Mouse (Mus musculus) cerebellum, postnatal 14 days (tissue): Measurements from ENCODE around the gene Atp11a.

ENCODE experiments used
- DNase-seq, 2 experiments: peaks; one replicate each; pipeline ENCODE4 v3.0.0; 2021; ENCODE audit warnings: mixed read lengths in 2 of 2

The Atp11a gene

DNA sequence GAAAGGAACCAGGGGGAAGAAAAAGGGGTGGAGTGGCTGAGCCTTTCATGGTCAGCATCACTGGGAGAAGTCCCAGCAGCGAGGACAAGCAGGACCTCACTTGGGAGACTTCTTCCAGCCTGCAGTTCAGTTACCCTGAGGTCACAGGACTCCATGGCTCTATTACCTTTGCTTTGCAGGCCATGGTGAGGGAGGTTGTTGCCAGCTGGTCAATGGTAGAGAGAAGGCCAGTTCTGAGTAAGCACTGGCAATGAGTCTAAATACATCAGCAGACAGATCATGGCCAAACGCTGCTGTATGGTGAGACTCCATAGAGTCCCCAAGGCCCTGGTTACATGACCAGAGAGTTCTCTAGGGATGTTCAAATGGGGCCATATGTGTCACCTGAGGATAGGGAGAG is 15.5 kb downstream of the Atp11a start:
- no peak for DNase-seq

DNA sequence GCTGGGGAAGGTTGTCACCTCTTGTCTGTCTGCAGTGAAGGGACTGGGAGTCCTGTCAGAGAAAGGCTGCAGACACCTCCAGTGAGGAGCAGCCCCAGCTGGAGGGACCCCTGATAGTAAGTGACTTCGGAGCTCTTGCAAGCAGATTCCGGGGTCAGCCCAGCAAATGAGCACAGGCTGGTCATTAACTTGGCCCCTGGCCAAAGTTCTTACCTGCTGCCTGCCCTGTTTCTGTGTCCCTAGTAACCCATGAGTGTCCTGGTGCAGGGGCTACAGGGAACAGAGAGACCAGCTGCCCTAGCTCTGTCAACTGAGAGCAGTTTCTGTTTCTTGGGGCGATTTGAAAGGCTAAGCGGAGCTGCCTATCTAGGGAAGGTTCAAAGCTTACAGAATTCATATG is 17.1 kb downstream of the Atp11a start:
- DNase-seq: no peak

DNA sequence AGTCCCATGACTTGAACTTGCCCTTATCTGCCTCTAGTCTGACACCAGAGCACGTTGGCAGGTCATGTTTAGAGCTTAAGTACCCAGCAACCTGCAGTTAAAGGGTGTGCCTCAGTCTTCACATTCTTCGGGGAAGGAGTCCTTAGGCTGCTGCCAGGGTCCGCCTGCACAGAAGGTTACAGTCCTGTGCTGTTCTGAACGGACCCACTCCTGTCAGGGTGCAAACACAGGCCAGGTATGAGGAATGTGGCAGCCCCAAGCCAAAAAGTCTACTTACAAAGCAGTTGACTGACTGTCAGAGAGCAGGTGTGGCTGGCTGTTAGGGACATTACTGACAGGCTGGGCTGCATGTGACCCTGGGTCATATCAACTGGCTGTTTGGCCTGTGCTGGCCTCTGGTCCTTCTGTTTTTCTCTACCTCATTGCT is 18.1 kb downstream of the Atp11a start:
- no peak for DNase-seq

DNA sequence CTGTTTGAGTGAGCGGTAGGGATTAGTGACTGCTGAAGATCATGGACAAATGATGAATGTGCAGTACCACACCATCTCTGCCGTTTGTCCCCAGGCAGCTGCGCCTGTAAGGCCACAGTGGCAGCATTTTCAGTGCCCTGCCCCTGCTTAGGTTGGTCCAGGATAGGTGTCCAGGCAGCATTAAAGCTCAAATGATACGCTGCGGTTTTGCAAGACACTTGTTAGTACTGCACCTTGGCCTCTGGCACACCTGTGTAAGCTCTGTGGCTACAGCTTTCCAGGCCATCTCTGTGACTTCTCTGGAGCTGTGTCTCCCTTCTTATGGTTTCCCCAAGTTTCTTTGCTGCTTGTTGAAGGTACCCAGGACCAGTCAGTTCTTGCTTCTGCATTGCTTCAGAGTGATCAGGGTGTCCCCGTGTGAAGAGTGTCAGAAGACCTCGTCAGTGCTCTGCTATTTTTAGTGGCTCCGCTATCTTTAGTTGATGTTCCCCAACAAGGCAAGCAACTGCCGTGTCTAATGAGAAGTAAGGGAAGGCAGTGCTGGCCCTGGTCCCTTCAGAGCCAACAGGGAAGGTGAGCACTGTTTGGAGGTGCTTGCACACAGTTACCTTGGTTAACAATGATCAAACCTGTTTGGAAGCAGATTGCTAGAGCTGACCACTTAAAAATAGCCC is 18.6 kb downstream of the Atp11a start:
- no peak for DNase-seq

DNA sequence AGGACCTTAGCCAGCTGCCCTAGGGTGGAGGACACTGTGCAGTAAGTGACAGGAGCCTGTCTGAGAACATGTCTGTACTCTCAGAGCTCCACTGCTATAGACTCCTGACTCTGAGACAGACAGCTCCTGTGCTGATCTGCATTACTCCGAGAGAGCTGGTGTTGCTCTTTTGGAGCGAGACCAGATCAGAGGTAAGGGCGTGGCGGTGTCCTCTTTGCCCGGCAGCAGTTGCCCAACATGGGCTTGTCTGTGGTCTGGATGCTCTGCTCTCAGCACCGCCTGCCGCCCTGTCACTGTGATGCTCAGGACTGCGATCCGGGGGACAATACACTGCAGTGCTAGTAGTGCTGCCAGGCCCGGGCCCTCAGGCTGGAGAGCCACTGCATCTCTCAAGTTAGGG is 19.4 kb downstream of the Atp11a start:
- no peak for DNase-seq

DNA sequence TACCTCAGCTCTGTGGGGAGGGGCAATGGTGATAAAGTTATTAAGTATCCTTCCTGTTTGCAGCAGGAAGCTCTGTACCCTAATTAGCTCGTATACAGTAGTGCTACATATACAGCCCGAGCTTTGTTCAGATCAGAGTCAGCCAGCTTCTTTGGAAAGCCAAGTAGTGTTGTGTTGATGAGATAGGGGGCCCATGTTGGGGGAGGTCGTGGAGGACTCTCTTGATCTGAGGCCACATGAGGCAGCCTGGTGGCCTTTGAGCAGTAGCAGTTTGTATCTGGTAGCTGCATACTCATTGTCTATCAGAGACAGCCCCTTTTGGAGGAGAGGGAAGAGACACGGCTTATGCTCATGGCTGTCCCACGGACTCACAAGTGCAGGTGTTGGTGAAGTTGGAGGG is 20.4 kb downstream of the Atp11a start:
- no peak for DNase-seq

DNA sequence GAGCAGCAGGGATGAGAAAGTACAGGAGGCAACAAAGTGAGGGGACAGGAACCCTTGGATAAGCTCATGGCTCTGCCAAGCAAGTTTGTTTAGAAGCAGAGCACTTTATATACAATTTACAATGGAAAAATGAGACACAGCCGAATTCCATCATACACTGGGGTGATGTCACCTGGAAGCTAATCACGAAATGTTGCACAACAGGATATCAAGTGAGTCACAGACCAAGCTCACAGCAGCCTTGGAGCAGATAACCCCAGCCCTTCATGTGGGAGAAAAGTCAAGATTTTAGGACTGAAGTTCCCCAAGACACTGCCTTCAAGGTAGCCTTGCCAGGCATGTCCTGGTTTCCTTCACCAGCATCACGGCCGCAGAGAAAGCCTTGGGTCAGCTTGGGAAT is 22.7 kb downstream of the Atp11a start:
- DNase-seq: no peak

DNA sequence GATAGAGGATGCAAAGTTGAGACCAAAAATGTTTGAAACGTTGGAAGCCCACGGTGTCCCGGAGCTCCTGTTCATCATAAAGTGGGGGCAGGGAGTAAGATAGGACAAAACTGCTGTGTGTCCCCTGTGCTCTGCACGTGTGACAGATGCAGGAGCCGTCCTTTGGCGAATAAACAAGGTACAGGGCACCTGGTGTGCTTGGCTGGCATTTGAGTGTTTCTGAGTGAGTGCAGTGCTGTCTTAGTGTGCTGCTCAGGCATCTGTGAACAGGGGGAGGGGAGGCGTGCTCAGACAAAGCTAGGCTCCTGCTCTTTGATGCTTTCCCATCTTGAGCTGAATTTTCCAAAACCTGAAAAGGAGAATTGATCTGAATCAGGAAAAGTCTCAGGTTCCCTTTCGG is 28.7 kb downstream of the Atp11a start:
- DNase-seq: no peak

DNA sequence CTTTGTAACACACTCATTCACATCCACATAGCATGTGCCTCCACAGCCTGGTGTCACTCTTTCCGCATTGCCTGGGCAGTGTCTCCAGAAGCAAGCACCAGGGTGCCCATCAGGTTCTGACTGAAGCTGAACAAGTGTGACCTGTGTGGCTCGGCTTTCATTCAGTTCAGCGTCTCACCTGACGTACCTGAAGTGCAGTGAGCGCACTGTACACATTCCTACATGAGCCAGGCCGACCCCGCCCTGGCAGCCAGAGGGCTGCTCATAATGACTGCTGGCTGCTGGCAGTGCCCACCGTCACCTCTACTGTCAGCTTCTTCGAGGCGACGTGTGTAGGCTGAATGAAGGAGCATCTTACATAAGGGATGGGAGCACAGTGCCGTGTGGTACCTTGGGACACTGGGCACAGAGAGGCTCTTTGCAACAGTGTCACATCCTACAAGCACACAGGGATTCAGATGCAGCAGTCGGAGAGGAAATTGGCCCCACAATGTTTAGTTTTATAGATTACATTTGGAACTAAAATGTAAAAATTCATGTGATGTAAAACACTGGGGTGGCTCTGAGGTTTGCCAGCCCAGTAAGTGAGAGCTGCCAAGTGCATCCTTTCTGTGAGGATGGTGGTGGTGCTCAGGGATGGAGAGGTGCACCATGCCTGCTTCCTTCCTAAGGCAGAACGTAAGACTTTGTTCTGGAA is 29.6 kb downstream of the Atp11a start:
- no peak for DNase-seq

DNA sequence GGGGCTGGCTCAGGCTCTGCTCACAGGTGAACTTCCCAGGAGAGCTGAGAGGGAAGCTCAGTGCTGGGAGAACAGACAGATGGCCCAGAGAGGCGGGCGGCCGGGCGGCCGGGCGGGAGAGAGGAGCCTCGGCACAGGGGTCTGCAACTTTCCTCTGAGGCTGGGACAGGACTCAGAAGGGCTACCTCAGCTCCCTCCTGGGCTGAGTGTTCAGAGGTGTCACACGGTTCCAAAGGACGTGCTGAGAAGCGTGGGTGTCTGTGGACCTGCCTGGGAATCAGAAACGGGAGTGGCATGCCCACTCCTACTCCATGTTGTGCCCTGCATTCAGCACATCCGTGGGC is 30.1 kb downstream of the Atp11a start:
- DNase-seq: peak; percentile 36 to 55

DNA sequence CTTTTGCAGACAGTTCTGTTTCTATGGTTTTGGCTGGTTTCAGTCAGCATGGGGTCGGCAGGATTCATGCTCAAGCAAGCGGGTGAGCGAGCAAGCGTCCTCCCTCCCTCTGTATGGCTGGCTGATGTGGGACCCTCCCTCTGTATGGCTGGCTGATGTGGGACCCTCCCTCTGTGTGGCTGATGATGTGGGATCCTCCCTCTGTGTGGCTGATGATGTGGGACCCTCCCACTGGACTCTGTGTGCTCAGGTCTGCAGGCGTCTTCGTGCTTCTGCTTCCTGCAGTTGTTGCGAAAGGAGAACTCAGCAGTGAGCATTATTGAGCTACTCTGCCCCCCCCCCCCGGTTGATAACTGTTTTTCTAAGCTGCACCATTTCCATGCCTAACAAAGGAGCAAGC is 30.6 kb downstream of the Atp11a start:
- no peak for DNase-seq

DNA sequence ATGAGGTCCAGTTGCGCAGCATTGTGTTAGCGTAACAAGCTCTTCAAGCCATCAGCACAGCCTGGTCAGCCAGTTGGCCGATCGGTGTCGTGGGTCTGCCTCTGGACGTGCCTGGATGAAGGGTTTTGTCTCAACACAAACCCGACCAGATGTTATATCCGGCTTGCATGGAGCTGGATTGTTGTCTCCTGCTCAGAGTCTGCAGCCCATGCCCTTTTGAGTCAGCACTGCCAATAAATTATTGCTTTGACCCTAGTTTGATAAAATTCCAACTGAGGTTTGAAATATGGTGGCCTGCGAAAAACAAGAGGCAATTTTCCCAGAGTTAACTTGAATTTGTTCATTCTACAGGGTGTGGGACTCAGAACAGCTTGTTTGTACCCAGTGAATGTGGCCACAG is 31.9 kb downstream of the Atp11a start:
- DNase-seq: no peak

DNA sequence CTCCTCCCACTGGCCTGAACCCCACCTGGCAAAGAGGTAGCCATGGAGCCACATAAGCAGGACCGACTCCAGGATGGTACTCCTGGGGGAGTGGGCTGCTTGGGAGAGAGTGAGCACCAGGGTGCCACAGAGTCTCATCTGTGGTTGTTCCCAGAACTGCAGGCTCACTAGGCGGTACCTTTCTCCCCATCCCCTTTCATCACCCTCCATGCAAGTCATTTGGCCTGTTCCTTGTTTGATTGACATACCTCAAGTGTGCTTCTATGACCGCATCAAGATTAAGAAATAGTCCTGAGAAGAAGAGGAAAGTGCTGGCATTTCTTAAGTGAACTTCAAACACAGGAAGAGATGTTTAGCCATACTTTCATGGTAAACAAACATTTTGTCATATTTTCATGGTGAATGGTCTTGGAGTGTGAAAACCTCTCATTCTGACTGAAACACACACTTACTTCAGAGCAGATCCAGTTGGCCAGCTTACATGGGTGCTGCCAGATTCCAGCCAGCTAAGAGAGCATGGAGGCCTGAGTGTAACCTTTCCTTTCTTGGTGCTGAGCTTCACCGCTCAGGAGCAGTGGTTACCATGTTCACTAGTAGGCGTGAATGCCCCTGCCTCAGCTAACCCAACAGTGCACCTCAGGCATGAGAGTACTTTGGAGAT is 38.3 kb downstream of the Atp11a start:
- DNase-seq: no peak

DNA sequence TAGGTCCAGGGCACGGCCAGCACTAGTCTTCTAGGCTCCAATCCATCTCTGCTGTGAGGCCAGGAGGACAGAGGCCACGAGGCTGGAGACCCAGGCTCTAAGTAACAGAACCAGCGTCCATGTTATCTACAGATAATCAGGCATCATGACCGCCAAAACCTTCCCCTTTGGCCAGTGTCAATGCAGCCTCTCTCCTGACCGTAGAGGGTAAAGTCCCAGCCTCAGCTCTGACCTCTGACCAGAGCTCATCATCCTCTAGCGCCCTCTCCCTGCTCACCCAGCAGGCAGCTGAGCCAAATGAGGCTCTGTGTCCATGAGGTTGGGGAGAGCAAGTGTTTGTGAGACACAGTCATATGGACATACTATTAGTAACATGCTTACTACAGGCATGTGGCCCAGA is 42.3 kb downstream of the Atp11a start:
- no peak for DNase-seq

DNA sequence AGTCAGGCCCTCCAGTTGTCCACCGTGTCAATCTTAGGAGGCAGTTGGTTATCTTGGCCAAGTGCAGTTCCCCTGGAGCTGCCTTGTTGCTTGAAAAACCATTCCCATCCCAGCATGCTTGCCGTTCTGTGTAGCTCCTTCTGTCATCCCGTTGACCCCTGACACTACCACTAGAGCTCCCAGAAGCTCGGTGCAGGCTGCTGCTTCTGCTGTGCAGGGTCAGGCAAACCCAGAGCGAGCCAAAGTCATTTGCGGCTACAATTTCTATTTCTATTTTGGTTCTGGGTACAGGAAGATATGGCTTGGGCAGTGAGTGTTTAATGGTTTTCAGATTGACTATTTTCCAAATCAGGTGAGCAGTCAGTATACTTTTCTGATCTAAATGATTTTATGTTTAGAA is 43.0 kb downstream of the Atp11a start:
- no peak for DNase-seq

DNA sequence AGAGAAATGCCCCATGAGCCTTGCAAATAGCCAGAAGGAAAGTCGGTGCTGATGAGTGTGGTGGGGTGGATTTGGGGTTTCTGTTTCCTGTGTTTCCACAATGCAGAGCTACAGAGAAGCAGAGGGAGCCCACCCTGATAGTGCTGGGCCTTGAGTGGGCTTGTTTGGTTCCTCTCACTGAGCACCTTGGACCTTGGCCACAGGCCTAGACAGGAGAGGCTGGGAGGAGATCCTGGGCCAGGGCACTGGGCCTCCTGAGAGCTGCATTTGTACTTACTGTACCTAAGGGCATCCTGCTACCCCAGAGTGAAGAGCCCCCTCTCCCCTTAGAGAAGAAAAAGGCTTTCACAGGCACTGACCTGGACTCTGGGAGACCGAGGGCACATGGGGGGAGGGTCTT is 43.4 kb downstream of the Atp11a start:
- DNase-seq: no peak

DNA sequence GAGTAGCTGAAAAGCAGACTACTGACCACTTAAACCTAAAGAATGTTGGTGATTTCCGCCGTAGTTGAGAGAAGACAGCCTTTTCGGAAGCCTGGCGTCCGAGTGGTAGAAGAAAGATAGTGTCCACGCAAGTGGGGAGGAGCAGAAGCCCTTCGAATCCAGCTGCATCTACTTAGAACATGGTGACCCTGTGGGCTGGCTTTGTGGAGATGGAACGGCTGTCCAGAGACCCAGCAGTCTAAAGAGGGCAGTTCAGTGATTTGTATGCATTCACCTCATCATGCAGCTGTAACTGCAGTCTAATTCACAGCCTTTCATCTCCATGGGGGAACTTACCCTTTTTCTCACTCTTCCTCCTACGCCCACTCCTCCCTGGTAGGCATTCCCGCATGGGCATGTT is 44.8 kb downstream of the Atp11a start:
- no peak for DNase-seq

DNA sequence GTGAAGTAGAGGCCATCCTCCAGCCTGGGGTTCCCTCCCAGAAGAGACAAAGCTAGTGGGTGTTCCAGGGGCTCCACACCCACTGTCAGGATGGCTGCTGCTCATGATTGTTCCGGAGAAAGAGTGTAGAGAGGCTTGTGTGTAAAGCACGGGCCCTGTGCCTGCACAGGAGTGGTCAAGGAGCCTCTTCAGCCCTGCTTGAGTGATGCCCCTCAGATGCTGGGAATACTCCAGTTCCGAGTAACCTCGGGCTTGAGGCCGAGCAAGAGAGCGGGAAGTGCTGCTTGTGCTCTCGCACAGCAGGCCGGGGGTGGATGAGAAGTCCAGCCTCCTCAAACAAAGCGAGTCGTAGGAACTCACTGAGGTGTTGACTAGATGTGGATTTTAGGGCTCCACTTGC is 46.3 kb downstream of the Atp11a start:
- DNase-seq: no peak

DNA sequence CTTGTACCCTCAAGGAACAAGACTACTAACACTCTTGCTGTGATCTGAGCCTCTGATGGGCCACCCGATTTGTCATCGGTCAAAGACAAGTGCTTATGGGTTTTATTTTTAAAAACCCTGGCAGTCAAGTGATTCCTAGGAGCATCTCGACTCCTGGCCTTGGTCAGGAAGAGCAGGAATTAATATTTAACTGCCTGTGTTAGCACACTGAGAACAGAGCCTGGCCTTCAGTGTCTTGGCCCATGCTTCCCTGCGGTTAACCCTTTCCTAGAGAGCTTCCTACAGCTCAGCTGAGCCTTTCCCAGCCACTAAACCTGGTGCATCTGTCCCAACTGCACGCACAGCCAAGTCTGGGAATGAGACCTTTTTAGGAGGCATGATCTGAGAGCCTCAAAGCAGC is 48.1 kb downstream of the Atp11a start:
- DNase-seq: no peak

DNA sequence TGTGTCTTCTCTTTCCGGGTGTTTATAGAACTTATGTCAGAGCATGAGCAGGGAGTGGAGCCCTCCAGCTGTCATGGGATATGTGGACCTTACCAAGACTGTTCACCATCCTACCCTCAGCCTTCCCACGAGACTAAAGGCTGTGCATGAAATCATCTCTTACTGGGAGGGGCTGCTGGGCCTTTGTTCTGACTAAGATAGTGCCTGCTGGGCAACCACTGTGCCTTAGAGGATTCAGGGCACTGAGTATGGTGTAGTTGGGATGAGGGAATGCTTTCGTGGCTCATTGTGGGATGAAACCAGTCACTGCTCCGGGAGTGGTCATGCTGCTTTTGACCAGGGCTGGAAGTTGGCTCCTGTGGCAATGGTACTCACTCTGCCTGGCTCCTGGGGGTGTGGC is 48.8 kb downstream of the Atp11a start:
- no peak for DNase-seq

DNA sequence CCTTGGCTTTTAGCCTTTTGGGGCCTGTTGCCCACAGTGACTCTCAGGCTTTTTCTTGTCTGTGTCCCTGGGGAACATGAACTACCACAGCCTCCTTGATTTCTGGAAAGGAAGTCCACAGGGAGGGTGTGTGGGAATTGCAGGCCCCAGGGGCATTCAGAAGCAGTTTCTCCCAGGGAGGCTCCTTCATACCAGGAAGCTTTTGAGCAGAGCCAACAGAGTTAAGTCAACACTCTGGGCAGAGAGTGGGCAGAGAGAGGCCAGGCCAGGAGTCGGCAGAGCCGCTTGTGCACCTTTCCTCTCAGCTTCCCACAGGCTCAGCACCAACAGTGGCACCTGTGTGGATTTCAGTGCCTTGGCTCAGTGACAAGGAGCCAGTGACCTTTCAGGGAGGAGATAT is 51.2 kb downstream of the Atp11a start:
- no peak for DNase-seq

DNA sequence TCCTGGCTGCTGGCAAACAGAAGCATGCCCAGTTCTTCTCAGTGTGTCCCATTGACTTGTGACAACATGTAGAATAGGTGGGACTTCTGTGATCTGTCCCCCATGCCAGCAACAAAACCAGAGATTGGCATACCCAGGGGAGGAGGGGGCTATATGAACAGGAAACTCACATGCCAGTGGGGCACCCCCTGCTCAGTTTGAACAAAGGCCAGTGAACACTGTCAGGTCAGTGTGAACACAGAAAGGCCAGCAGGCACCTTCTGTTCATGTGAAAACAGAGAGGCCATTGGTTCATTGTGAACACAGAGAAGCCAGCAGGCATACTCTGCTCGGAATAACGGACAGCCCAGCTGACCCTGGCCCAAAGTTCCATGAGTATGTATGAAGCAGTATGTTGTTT is 52.7 kb downstream of the Atp11a start:
- DNase-seq: peak; percentile 53 to 58

DNA sequence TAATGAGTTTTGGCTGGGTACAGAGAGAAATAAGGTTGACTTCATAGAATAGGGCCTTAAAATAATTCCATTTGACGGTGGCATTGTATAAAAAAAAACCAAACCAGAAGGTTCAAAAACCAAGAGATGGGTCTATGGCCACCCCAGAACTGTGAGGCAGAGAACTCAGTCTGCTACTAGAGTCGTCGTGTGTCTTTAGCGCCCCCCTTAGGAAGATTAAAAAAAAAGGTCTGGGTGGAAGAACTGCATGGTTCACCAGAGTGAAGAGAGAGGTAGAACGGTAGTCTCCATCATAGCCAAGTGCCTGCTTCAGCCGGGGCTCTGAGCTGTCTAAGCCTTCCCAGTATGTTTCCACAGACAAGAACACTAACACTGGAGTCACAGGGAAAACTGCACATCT is 54.4 kb downstream of the Atp11a start:
- DNase-seq: no peak

DNA sequence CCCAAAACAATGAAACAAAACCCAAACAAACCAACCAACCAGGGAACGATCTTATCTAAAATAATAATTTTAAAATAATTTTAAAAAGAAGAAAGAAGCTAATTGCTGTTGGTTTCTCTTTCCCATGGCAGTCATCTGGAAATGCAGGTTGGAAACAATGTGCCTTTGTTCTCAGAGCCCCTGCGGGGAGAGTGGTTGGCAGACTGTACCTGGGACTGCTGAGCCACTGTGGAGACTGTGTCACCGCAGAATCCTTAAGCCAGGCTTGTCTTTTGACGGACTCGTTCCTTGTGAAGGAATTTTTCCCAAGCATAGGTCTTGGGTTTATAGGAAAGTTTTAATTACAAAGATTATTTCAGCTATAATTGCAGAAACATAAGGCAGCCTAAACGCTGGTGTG is 59.6 kb downstream of the Atp11a start:
- no peak for DNase-seq

DNA sequence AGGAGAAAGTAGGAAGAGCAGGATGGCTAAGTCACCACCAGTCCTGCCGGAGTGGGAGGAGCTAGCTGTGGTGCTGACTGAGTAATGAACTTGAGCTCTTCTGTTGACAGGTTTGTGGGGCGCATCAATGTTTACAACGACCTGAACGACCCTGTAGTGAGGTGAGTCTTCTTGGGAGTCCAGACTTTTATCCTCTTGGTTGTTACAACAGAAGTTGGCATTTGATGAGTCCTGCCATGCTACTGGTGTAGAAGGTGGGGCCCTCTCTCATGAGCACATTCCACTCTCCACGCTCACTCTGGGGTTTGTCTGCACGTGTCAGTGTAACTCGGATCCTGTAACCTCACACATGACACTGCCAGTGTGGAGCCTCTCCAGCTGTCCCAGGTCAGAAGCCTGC is 66.1 kb downstream of the Atp11a start:
- no peak for DNase-seq
